Mouse (Mus musculus): ENCODE data around the gene Actn4.
"Not testable (repeated sequence)": the region's sequence is repeated elsewhere in the genome, so short reads cannot be mapped to it uniquely, and the experiment has no call there.

Gene Actn4

DNA sequence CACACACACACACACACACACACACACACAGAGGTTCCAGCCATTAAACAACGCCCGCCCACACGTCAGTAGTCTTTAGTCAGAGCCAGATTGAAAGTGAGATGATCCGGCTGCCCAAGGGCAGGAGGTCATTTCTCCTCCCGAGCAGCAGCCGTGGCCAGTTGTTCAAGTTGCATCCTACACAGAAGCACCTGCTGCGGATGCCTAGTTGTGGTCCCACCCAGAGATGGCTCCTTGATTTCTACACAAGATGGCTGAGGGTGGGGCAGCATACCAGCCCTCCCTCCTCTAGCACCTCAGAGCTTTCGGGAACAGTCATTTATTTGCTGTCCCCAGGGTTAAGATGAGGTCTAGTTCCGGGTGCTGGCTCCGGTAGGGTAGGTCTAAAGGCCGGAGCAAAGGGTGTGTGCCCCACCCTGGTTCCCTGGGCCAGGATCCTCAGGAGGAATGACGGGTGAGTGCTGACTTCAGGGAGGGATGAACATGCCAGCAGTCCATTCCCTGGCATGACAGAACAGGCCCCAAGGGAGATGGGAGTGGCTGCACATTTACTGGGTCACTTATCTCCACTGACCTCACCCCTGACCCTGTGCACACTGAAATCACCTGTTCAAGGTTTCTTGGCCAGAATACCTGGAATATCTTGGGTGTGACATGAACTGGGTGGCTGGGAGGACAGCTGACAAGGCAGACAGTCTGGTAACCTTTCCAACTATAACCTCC, 7.7 kb upstream of the Actn4 start:
- no peak for DNase-seq

DNA sequence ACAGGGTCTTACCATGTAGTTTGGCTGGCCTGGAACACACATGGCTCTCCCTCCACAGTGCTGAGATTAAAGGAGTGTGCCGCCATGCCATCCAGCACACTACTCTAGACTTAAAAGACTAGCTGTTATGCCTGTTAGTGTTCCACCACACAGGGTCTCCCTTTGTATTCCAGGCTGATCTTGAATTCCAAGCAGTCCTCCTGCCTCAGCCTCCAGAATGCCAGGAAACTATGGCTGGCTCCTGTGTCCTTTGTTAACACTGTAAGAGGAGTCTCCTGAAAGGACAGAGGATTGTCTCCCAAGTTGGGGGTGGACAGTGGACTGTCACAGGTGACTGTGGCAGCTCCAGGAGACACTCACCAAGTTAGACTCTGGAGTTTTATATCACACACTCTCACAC, 7.1 kb upstream of the Actn4 start:
- no peak for DNase-seq

- DNase-seq = not testable (repeated sequence)
Measured at GRCm38 (mm10) chr7:28968120-28968519, 6.0 kb upstream of the Actn4 start.

GRCm38 (mm10) chr7:28966751-28967505, 4.8 kb upstream of the Actn4 start:
- DNase-seq = no peak

GRCm38 (mm10) chr7:28966181-28966580, 4.0 kb upstream of the Actn4 start:
- DNase-seq = no peak

DNA sequence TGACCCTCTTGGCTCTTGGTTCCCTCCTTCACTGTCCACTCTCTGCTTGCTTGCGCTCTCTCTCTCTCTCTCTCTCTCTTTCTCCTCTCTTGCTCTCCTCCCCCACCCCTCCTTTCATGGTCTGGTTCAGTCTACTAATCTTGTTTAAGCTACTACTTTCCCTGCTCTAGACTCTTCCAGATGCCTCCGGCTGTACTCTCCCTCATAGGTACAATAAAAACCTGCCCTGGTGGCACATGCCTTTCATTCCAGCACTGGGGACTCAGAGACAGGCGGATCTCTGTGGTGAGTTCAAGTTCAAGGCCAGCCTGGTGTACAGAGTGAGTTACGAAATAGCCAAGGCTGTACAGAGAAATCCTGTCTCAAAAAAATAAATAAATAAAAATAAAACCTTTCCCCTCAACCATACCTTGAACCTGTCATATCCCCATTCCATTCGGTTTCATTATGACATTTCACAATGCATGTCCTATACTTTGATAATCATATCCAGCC, 3.3 kb upstream of the Actn4 start:
- no peak for DNase-seq

- no peak for DNase-seq
Measured at GRCm38 (mm10) chr7:28963399-28963923, 1.3 kb upstream of the Actn4 start.

DNA sequence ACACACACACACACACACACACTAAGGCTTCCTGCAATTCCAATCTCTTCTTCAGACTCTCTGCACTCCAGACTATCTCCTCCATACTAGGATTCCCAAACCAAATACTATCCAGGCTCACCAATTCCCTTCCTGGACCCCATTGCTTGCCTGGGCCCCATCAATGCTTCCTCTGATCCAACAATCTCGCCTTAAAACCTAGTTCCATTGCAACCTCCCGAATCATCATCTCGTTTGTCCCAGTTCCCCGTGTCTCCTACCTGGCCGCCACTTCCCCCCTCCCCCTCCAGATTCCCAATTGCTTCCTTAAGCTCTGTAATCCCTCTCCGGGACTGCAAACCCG, 585 bp downstream of the Actn4 start:
- no peak for DNase-seq

- DNase-seq = no peak
Measured at GRCm38 (mm10) chr7:28960354-28961046, 1.6 kb downstream of the Actn4 start.

DNA sequence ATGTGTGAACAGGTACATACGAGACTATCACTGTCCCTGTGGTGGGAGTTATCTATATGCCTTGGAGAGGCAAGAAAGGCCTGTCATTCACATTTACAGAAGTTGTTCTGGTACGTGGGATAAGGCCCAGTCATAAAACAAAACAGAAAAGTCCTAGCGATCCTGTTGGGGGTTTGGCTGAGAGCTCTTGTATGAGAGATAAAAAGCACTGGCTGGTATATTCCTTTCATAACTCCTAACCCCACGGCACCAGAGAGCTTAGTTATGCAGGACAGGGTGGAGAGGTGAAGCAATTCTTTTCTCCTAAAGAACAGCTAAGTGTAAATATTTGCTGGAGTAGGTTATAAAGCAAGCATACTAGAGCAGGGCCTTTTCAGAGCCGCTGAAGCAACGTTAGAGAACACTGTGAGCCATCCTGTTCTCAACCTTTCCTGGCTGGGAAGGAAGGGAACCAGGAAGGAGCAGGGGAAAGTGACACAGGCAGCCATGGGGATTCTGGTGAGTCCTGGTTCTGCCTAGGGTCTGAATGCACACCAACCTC, 2.6 kb downstream of the Actn4 start:
- DNase-seq = no peak

GRCm38 (mm10) chr7:28958770-28959169, 3.4 kb downstream of the Actn4 start:
- DNase-seq = no peak

GRCm38 (mm10) chr7:28957997-28958725, 4.0 kb downstream of the Actn4 start:
- DNase-seq = no peak

GRCm38 (mm10) chr7:28957286-28957685, 4.9 kb downstream of the Actn4 start:
- no peak for DNase-seq

- DNase-seq = no peak
Measured at GRCm38 (mm10) chr7:28956270-28956669, 5.9 kb downstream of the Actn4 start.

DNA sequence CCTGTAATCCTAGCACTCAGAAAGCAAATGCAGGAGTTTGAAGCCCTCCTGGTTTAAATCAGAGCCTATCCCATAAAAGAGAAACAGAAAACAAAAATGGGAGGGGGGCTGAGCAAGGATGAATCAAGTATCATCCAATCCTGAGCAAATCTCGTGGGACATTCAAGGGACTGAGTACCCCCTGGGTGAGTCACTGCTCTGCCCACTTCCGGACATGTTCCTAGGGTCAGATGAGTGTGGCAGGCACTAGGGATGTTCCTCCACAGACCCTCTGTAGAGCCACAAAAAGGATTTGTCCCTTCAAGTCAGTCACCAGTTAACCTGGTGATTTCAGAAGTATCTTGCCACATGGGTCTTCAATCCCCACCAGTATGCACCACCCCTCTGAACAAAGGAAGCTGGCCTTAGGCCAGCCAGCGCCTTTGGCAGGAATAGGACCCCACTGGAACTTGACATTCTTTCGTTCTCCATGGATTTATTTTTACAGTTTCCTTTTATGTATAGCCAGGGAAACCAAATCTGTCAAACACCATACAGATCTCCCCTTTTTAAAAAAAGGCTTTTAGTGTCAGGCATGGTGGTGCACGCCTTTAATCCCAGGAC, 6.7 kb downstream of the Actn4 start:
- DNase-seq = no peak

DNA sequence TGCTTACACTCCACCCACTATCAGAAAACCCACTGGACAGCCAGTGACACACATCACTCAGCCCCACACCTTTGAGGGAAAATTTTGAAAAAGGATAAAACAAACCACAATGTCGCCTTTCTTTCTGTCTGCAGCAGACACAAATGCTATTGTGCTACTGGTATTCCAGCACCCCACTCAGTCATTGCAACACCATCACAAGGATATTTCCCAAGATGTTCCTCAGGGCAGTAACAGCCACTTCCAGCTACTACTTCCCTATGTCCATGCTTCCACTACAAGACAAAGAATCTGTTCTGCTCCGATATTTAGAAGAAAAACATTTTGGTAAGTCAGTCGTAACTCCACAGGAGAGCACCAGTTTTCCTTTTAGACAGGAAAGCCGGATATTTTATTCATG, 7.4 kb downstream of the Actn4 start:
- DNase-seq = no peak

GRCm38 (mm10) chr7:28953476-28954376, 8.4 kb downstream of the Actn4 start:
- no peak for DNase-seq

- no peak for DNase-seq
Measured at GRCm38 (mm10) chr7:28952786-28953185, 9.4 kb downstream of the Actn4 start.

DNA sequence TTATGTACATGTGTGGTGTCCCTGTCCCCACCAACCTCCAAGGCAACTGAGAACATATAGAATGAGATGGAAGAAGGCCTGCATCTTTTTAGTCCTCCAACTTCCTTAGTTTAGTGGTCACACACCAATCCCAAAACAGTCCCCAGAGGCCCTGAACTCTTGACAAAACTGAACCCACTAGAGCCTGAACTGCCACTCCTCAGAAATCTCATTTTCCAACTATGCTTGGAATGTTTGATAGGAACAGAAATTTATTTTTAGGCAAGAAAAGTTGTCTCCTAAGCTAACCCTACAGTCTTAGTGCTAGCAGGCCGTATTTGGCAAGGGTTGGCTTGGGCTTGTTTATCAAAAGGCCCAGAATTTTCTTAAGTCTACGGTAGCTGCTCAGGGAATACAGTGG, 10.4 kb downstream of the Actn4 start:
- no peak for DNase-seq

- no peak for DNase-seq
Measured at GRCm38 (mm10) chr7:28950346-28951037, 11.6 kb downstream of the Actn4 start.
